Mouse (Mus musculus): ENCODE measurements around the gene Foxa2. TPM values are rescaled to one million over a fixed set of nuclear protein-coding genes. Genes with fewer than 3 reads are reported as not detected.
A peak's percentile ranks its signal among the peaks of the same experiment; 100 is the strongest.

Gene Foxa2
- polyA plus RNA-seq, 1 experiment: not detected

DNA sequence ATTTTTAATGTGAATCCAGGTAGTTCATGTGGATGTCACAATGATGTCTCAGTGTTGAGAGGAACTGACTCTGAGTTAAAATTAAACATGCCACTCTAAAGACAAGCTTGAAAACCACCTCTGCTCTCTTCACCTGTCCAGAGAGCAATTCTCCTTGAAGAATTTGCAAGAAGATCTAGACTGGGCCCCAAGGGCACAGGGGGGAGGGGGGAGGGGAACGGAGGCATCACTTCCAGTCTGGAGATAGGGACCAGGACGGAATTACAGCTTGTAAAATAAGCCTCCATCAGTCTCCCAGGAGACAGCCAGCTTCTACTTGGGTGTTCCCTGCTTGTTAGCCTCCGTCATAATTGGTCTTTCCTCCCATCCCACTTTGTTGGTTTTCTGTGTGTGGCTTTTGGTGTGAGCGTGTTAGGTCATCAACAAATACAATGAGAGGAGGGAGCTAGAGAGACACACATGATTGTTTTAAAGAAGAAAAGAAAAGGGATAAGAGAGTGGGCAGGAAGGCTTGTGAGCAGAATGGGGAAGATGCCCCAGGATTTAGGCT lies 10.1 kb downstream of the Foxa2 start:
- H3K9ac ChIP-seq (ENCODE audit: low read depth, poor library complexity, severe bottlenecking): no peak overlapping the region

DNA sequence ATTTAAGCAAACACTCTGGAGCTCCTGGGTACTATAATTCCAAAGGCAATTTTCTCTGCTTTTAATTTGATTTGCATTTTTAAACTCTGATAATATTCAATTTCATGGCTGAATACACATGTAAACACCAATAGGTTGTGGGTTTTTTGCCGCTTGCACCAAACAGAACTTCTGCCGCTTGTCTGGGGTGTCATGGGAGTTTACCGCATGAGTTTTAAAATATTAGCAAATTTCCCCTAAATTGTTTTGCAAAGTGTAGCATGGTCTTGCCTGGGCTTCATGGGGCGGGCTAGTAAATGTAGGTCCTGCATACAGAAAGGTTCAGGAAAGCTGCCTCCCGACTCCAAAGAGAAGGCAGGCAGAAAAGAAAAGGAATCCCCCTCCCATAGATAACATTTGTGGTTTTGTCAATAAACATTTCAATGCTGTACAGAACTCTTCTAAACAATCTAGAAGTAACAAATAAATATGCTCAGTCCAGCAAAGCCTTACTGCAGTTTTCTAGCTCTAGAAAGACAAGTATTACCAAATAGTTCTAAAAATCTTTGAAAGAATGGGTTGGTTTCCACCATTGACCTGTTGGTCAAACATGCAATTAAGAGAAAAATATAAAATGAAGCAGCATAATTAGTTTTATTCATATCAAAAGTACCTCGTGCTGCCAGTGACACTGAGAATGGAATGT lies 15.6 kb downstream of the Foxa2 start:
- Histone ChIP-seq H3K4me1 (ENCODE audit: control insufficient read depth, insufficient read depth, low read length) (no peaks in the 10 kb centered on the region), H3K27me3 (ENCODE audit: control insufficient read depth, insufficient read depth, low read length, poor library complexity, severe bottlenecking) (peaks cover 16% of the 10 kb centered on the region), H3K9me3 (replicated peaks; ENCODE audit: control insufficient read depth, insufficient read depth, low read length, poor library complexity, severe bottlenecking) (no peaks in the 10 kb centered on the region), H3K4me3 (ENCODE audit: low read depth, low read length) (no peak overlapping the region), H3K9ac (ENCODE audit: low read depth, poor library complexity, severe bottlenecking) (no peak overlapping the region), H3K27ac (ENCODE audit: insufficient read depth, low read length) (no peak overlapping the region), H3K36me3 (ENCODE audit: control insufficient read depth, insufficient read depth, low read length, poor library complexity, severe bottlenecking) (no peaks in the 10 kb centered on the region)
- TF ChIP-seq EP300 (IDR thresholded peaks at IDR 0.05; ENCODE audit: insufficient read depth, low read depth, low read length) (no peak), CTCF (IDR thresholded peaks at IDR 0.05; ENCODE audit: low read depth, low read length) (no peak), POLR2A (IDR thresholded peaks at IDR 0.05; ENCODE audit: insufficient read depth, low read length) (no peak)

More for the DNA sequence above, 10.1 kb downstream of the Foxa2 start:
- H3K4me3 ChIP-seq (ENCODE audit: low read depth, low read length): no peak overlapping the region
- H3K36me3 ChIP-seq (ENCODE audit: control insufficient read depth, insufficient read depth, low read length, poor library complexity, severe bottlenecking): no peaks in the 10 kb centered on the region
- no peak overlapping the region for H3K27ac ChIP-seq (ENCODE audit: insufficient read depth, low read length)
- H3K27me3 ChIP-seq (ENCODE audit: control insufficient read depth, insufficient read depth, low read length, poor library complexity, severe bottlenecking): peaks cover 39% of the 10 kb centered on the region
- peaks cover 2% of the 10 kb centered on the region for H3K4me1 ChIP-seq (ENCODE audit: control insufficient read depth, insufficient read depth, low read length)
- no peaks in the 10 kb centered on the region for H3K9me3 ChIP-seq (replicated peaks; ENCODE audit: control insufficient read depth, insufficient read depth, low read length, poor library complexity, severe bottlenecking)
- TF ChIP-seq POLR2A (IDR thresholded peaks at IDR 0.05; ENCODE audit: insufficient read depth, low read length) (no peak), EP300 (IDR thresholded peaks at IDR 0.05; ENCODE audit: insufficient read depth, low read depth, low read length) (no peak), CTCF (IDR thresholded peaks at IDR 0.05; ENCODE audit: low read depth, low read length) (no peak)

DNA sequence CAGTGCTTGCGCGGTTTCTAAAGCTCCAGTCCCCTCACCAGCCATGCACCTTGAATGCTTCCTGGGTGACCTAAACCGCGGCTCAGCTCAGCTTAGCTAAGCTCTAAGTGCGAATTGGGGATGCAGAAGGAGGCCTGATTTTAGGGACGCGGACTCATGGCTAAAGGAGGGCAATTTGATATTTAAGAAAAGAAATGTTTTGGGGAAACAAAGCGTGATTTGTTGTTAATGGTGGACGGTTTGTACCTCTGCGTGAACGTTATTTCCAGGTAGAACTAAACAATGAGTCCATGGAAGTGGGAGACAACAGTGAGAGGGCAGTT lies 16.2 kb downstream of the Foxa2 start:
- TF ChIP-seq EP300 (IDR thresholded peaks at IDR 0.05; ENCODE audit: insufficient read depth, low read depth, low read length): no peak
- no peak for TF ChIP-seq CTCF (IDR thresholded peaks at IDR 0.05; ENCODE audit: low read depth, low read length)
- TF ChIP-seq POLR2A (IDR thresholded peaks at IDR 0.05; ENCODE audit: insufficient read depth, low read length): no peak
- Histone ChIP-seq H3K27ac (ENCODE audit: insufficient read depth, low read length) (no peak overlapping the region), H3K4me1 (ENCODE audit: control insufficient read depth, insufficient read depth, low read length) (no peaks in the 10 kb centered on the region), H3K9ac (ENCODE audit: low read depth, poor library complexity, severe bottlenecking) (no peak overlapping the region), H3K4me3 (ENCODE audit: low read depth, low read length) (peak overlapping the region; percentile 25), H3K27me3 (ENCODE audit: control insufficient read depth, insufficient read depth, low read length, poor library complexity, severe bottlenecking) (peaks cover 15% of the 10 kb centered on the region), H3K36me3 (ENCODE audit: control insufficient read depth, insufficient read depth, low read length, poor library complexity, severe bottlenecking) (no peaks in the 10 kb centered on the region), H3K9me3 (replicated peaks; ENCODE audit: control insufficient read depth, insufficient read depth, low read length, poor library complexity, severe bottlenecking) (no peaks in the 10 kb centered on the region)

GRCm38 (mm10) chr2:148029751-148030612 lies 16.8 kb downstream of the Foxa2 start:
- H3K9ac ChIP-seq (ENCODE audit: low read depth, poor library complexity, severe bottlenecking): no peak overlapping the region
- no peak for TF ChIP-seq EP300 (IDR thresholded peaks at IDR 0.05; ENCODE audit: insufficient read depth, low read depth, low read length)
- no peak for TF ChIP-seq POLR2A (IDR thresholded peaks at IDR 0.05; ENCODE audit: insufficient read depth, low read length)
- no peak for TF ChIP-seq CTCF (IDR thresholded peaks at IDR 0.05; ENCODE audit: low read depth, low read length)
- peak overlapping the region; percentile 25 for H3K4me3 ChIP-seq (ENCODE audit: low read depth, low read length)
- H3K4me1 ChIP-seq (ENCODE audit: control insufficient read depth, insufficient read depth, low read length): no peaks in the 10 kb centered on the region
- no peaks in the 10 kb centered on the region for H3K9me3 ChIP-seq (replicated peaks; ENCODE audit: control insufficient read depth, insufficient read depth, low read length, poor library complexity, severe bottlenecking)
- H3K27ac ChIP-seq (ENCODE audit: insufficient read depth, low read length): no peak overlapping the region
- H3K36me3 ChIP-seq (ENCODE audit: control insufficient read depth, insufficient read depth, low read length, poor library complexity, severe bottlenecking): no peaks in the 10 kb centered on the region
- peaks cover 13% of the 10 kb centered on the region; the same call in 1 of the 2 replicates for H3K27me3 ChIP-seq (ENCODE audit: control insufficient read depth, insufficient read depth, low read length, poor library complexity, severe bottlenecking)

GRCm38 (mm10) chr2:148029050-148029608 lies 17.6 kb downstream of the Foxa2 start:
- H3K27me3 ChIP-seq (ENCODE audit: control insufficient read depth, insufficient read depth, low read length, poor library complexity, severe bottlenecking): peaks cover 13% of the 10 kb centered on the region; the same call in 1 of the 2 replicates
- H3K9me3 ChIP-seq (replicated peaks; ENCODE audit: control insufficient read depth, insufficient read depth, low read length, poor library complexity, severe bottlenecking): no peaks in the 10 kb centered on the region
- no peak overlapping the region for H3K27ac ChIP-seq (ENCODE audit: insufficient read depth, low read length)
- no peaks in the 10 kb centered on the region for H3K4me1 ChIP-seq (ENCODE audit: control insufficient read depth, insufficient read depth, low read length)
- TF ChIP-seq EP300 (IDR thresholded peaks at IDR 0.05; ENCODE audit: insufficient read depth, low read depth, low read length) (no peak), POLR2A (IDR thresholded peaks at IDR 0.05; ENCODE audit: insufficient read depth, low read length) (no peak), CTCF (IDR thresholded peaks at IDR 0.05; ENCODE audit: low read depth, low read length) (no peak)
- H3K4me3 ChIP-seq (ENCODE audit: low read depth, low read length): no peak overlapping the region
- no peaks in the 10 kb centered on the region for H3K36me3 ChIP-seq (ENCODE audit: control insufficient read depth, insufficient read depth, low read length, poor library complexity, severe bottlenecking)
- H3K9ac ChIP-seq (ENCODE audit: low read depth, poor library complexity, severe bottlenecking): no peak overlapping the region
